Mouse (Mus musculus): Measurements from ENCODE around the gene Dph6. TPM values are rescaled to one million over a fixed set of nuclear protein-coding genes. Genes with fewer than 3 reads are reported as not detected.

Dph6 gene
- polyA plus RNA-seq, 1 experiment = 10.6 TPM

- no peak overlapping the region for H3K4me3 ChIP-seq (ENCODE audit: insufficient read depth, poor library complexity, severe bottlenecking)
- no peaks in the 10 kb centered on the region for H3K27me3 ChIP-seq (ENCODE audit: control insufficient read depth, insufficient read depth, insufficient read length)
- TF ChIP-seq MYOD1 (IDR thresholded peaks at IDR 0.05; ENCODE audit: control insufficient read depth, insufficient read length, low read depth) = no peak
- TF ChIP-seq CEBPB (IDR thresholded peaks at IDR 0.05; ENCODE audit: low read depth) = no peak
- TF ChIP-seq FOSL1 (IDR thresholded peaks at IDR 0.05; ENCODE audit: insufficient read depth, low read length, poor library complexity, severe bottlenecking) = no peak
- TF ChIP-seq MYOG (IDR thresholded peaks at IDR 0.05; ENCODE audit: control insufficient read depth, extremely low read depth, insufficient read length) = no peak
- no peak for TF ChIP-seq USF1 (IDR thresholded peaks at IDR 0.05; ENCODE audit: low read depth)
- H3K36me3 ChIP-seq (ENCODE audit: control insufficient read depth, insufficient read depth) = no peaks in the 10 kb centered on the region
- no peaks in the 10 kb centered on the region for H3K79me3 ChIP-seq (ENCODE audit: low read depth)
- H3ac ChIP-seq (ENCODE audit: control insufficient read depth, insufficient read length, low read depth) = no peak overlapping the region
- no peaks in the 10 kb centered on the region for H3K79me2 ChIP-seq (ENCODE audit: control insufficient read depth, insufficient read depth)
Observed at GRCm38 (mm10) chr2:114673831-114674230, 19.1 kb upstream of the Dph6 start.

GRCm38 (mm10) chr2:114670983-114671382, 16.2 kb upstream of the Dph6 start:
- Histone ChIP-seq H3K79me2 (ENCODE audit: control insufficient read depth, insufficient read depth) (no peaks in the 10 kb centered on the region), H3K36me3 (ENCODE audit: control insufficient read depth, insufficient read depth) (no peaks in the 10 kb centered on the region), H3K4me3 (ENCODE audit: insufficient read depth, poor library complexity, severe bottlenecking) (no peak overlapping the region), H3ac (ENCODE audit: control insufficient read depth, insufficient read length, low read depth) (no peak overlapping the region), H3K79me3 (ENCODE audit: low read depth) (no peaks in the 10 kb centered on the region), H3K27me3 (ENCODE audit: control insufficient read depth, insufficient read depth, insufficient read length) (no peaks in the 10 kb centered on the region)
- no peak for TF ChIP-seq MYOG (IDR thresholded peaks at IDR 0.05; ENCODE audit: control insufficient read depth, extremely low read depth, insufficient read length)
- peak; percentile 22 for TF ChIP-seq CEBPB (IDR thresholded peaks at IDR 0.05; ENCODE audit: low read depth)

DNA sequence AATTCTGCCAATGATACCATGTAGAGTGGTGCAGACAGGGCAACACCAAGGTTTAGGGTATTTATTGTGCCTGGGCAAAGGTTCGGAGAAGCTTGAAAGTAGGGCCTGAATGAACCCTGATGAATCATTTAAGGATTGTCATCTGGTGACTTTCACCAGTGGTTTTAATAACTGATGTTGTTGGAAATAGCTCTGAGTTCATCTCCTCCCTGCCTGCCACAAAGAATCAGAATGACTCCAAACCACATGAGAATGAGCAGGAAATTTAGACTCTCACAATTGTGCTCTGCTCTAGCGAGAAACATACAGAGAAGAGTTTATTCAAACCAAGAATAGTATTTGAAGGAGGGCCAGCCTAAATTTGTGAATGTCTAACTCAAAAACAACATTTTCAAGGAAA, 4.2 kb upstream of the Dph6 start:
- no peak overlapping the region for H3K4me3 ChIP-seq (ENCODE audit: insufficient read depth, poor library complexity, severe bottlenecking)
- no peaks in the 10 kb centered on the region for H3K27me3 ChIP-seq (ENCODE audit: control insufficient read depth, insufficient read depth, insufficient read length)
- peaks cover 4% of the 10 kb centered on the region for H3K79me2 ChIP-seq (ENCODE audit: control insufficient read depth, insufficient read depth)
- no peaks in the 10 kb centered on the region for H3K36me3 ChIP-seq (ENCODE audit: control insufficient read depth, insufficient read depth)
- no peaks in the 10 kb centered on the region for H3K79me3 ChIP-seq (ENCODE audit: low read depth)
- TF ChIP-seq MYOG (IDR thresholded peaks at IDR 0.05; ENCODE audit: control insufficient read depth, extremely low read depth, insufficient read length) = no peak
- no peak overlapping the region for H3ac ChIP-seq (ENCODE audit: control insufficient read depth, insufficient read length, low read depth)

- no peaks in the 10 kb centered on the region for H3K27me3 ChIP-seq (ENCODE audit: control insufficient read depth, insufficient read depth, insufficient read length)
- peaks cover 28% of the 10 kb centered on the region for H3K36me3 ChIP-seq (ENCODE audit: control insufficient read depth, insufficient read depth)
- H3K4me3 ChIP-seq (ENCODE audit: insufficient read depth, poor library complexity, severe bottlenecking) = no peak overlapping the region
- H3K79me2 ChIP-seq (ENCODE audit: control insufficient read depth, insufficient read depth) = peaks cover 11% of the 10 kb centered on the region
- H3K79me3 ChIP-seq (ENCODE audit: low read depth) = peaks cover 2% of the 10 kb centered on the region
- no peak for TF ChIP-seq CTCF (IDR thresholded peaks at IDR 0.05; ENCODE audit: control insufficient read depth, insufficient read depth, insufficient read length)
- H3ac ChIP-seq (ENCODE audit: control insufficient read depth, insufficient read length, low read depth) = no peak overlapping the region
Observed at GRCm38 (mm10) chr2:114646240-114646639, 8.5 kb downstream of the Dph6 start.

DNA sequence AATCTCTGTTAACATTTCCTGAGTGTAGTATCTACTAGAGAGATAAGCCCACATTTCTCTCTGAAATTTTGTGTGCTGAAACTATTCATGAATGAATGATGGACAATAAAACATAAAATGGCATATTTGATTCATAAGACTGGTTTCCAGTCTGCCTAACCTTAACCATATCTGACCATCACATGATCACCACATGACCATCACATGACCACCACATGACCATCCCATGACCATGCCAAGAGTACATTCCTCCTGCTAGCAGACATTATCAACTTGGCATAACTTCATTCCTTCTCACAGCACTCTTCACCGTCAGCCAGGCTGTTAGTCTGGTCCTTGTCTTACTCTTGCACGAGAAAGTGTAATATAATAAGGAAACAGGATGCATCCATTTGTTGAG, 10.9 kb downstream of the Dph6 start:
- H3K27me3 ChIP-seq (ENCODE audit: control insufficient read depth, insufficient read depth, insufficient read length) = no peaks in the 10 kb centered on the region
- H3K36me3 ChIP-seq (ENCODE audit: control insufficient read depth, insufficient read depth) = peaks cover 29% of the 10 kb centered on the region
- H3K79me2 ChIP-seq (ENCODE audit: control insufficient read depth, insufficient read depth) = peaks cover 8% of the 10 kb centered on the region
- TF ChIP-seq USF1 (IDR thresholded peaks at IDR 0.05; ENCODE audit: low read depth) (no peak), MYOD1 (IDR thresholded peaks at IDR 0.05; ENCODE audit: control insufficient read depth, insufficient read length, low read depth) (no peak), FOSL1 (IDR thresholded peaks at IDR 0.05; ENCODE audit: insufficient read depth, low read length, poor library complexity, severe bottlenecking) (no peak), MAX (IDR thresholded peaks at IDR 0.05) (no peak), CTCF (IDR thresholded peaks at IDR 0.05; ENCODE audit: control insufficient read depth, insufficient read depth, insufficient read length) (no peak), CEBPB (IDR thresholded peaks at IDR 0.05; ENCODE audit: low read depth) (no peak), MYOG (IDR thresholded peaks at IDR 0.05; ENCODE audit: control insufficient read depth, extremely low read depth, insufficient read length) (no peak)
- no peak overlapping the region for H3ac ChIP-seq (ENCODE audit: control insufficient read depth, insufficient read length, low read depth)
- H3K4me3 ChIP-seq (ENCODE audit: insufficient read depth, poor library complexity, severe bottlenecking) = no peak overlapping the region
- H3K79me3 ChIP-seq (ENCODE audit: low read depth) = no peaks in the 10 kb centered on the region

GRCm38 (mm10) chr2:114624683-114625082, 30.1 kb downstream of the Dph6 start:
- H3K36me3 ChIP-seq (ENCODE audit: control insufficient read depth, insufficient read depth) = peaks cover 4% of the 10 kb centered on the region
- no peaks in the 10 kb centered on the region for H3K27me3 ChIP-seq (ENCODE audit: control insufficient read depth, insufficient read depth, insufficient read length)
- H3K79me3 ChIP-seq (ENCODE audit: low read depth) = no peaks in the 10 kb centered on the region
- no peak for TF ChIP-seq USF1 (IDR thresholded peaks at IDR 0.05; ENCODE audit: low read depth)
- TF ChIP-seq CTCF (IDR thresholded peaks at IDR 0.05; ENCODE audit: control insufficient read depth, insufficient read depth, insufficient read length) = no peak
- TF ChIP-seq MYOG (IDR thresholded peaks at IDR 0.05; ENCODE audit: control insufficient read depth, extremely low read depth, insufficient read length) = no peak
- TF ChIP-seq MAX (IDR thresholded peaks at IDR 0.05) = no peak
- TF ChIP-seq CEBPB (IDR thresholded peaks at IDR 0.05; ENCODE audit: low read depth) = no peak
- no peak for TF ChIP-seq FOSL1 (IDR thresholded peaks at IDR 0.05; ENCODE audit: insufficient read depth, low read length, poor library complexity, severe bottlenecking)
- TF ChIP-seq MYOD1 (IDR thresholded peaks at IDR 0.05; ENCODE audit: control insufficient read depth, insufficient read length, low read depth) = no peak
- H3K4me3 ChIP-seq (ENCODE audit: insufficient read depth, poor library complexity, severe bottlenecking) = no peak overlapping the region
- H3K79me2 ChIP-seq (ENCODE audit: control insufficient read depth, insufficient read depth) = no peaks in the 10 kb centered on the region
- H3ac ChIP-seq (ENCODE audit: control insufficient read depth, insufficient read length, low read depth) = no peak overlapping the region

Measured in C2C12 (cell line).